In the genomic region with DNA sequence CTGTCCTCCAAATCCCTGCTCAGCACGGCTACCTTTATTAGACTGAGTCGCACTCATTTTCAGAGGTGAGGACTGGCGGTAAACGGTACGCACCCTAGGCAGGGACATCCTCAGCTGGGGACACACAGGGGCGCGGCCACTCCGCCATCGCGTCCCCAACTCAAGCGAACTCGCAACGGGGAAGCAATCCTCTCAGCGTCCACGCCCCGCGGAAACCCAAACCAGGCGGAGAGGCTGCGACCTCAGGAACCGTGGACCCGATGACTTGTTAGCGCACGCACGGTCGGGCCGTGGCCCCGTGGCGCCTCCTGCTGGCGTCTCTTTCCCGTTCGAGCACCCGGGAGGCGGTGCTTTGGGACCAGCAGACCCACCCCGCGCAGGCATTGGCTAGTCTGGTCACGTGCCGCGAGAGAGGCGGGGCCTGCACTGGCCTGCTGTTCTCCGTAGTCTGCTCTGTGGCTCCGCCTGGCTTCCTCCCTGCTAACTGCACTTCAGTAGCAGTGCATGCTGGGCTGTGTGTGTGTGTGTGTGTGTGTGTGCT, we compare ENCODE assay signal across 8 mouse cellular contexts. TPM values are rescaled to one million over a fixed set of nuclear protein-coding genes. Genes with fewer than 3 reads are reported as not detected.
DNase-seq lines count a peak whose midpoint lies in the region; ATAC-seq and TF ChIP-seq lines count a peak whose summit lies in the region.

No protein-coding gene starts in this region.

- no peaks in the 10 kb centered on the region for H3K36me3 ChIP-seq in forebrain, embryonic 11.5 days (ENCODE audit: control insufficient read depth, insufficient read depth, low read length)
- no peaks in the 10 kb centered on the region for H3K36me3 ChIP-seq in heart, postnatal 0 days (replicated peaks; ENCODE audit: control insufficient read depth, insufficient read depth, low read length)
- H3K36me3 ChIP-seq in liver, embryonic 16.5 days (ENCODE audit: control insufficient read depth, insufficient read depth): no peaks in the 10 kb centered on the region
- no peaks in the 10 kb centered on the region for H3K36me3 ChIP-seq in neural tube, embryonic 13.5 days
- no peaks in the 10 kb centered on the region for H3K36me3 ChIP-seq in testis, adult 2 months (ENCODE audit: control insufficient read depth, insufficient read depth, low read length)

- peak; percentile 92 for TF ChIP-seq CTCF in heart, postnatal 0 days (IDR thresholded peaks at IDR 0.05; ENCODE audit: low read depth)
- peak; percentile 83 for TF ChIP-seq CTCF in testis, adult 2 months (IDR thresholded peaks at IDR 0.05; ENCODE audit: control insufficient read depth, insufficient read depth, insufficient replicate concordance, low read depth, low read length)

- TF ChIP-seq POLR2A in testis, adult 2 months (IDR thresholded peaks at IDR 0.05; ENCODE audit: control insufficient read depth, low read depth, low read length): peak; percentile 80

- DNase-seq in c-Kit-positive CD71-negative TER-119-negative erythroid progenitor cells, embryonic 14.5 days (ENCODE audit: low read depth): peak; percentile 92
- peak; percentile 99 for DNase-seq in forebrain, embryonic 11.5 days (ENCODE audit: low spot score)
- peak; percentile 98 for DNase-seq in heart, postnatal 0 days (ENCODE audit: low spot score)
- peak; percentile 100 for DNase-seq in kidney, postnatal 4 days

- peak overlapping the region; percentile 66 for H3K9ac ChIP-seq in forebrain, embryonic 11.5 days (ENCODE audit: low read length)
- H3K9ac ChIP-seq in heart, postnatal 0 days (replicated peaks; ENCODE audit: low read depth, low read length): peak overlapping the region; percentile 60
- H3K9ac ChIP-seq in liver, embryonic 16.5 days (ENCODE audit: low read depth, low read length): peak overlapping the region; percentile 71
- H3K9ac ChIP-seq in neural tube, embryonic 13.5 days: peak overlapping the region; percentile 74

- no peak overlapping the region for H3K27ac ChIP-seq in forebrain, embryonic 11.5 days (ENCODE audit: low read depth, low read length)
- H3K27ac ChIP-seq in heart, postnatal 0 days (ENCODE audit: low read depth): no peak overlapping the region
- H3K27ac ChIP-seq in liver, embryonic 16.5 days (ENCODE audit: low read length): no peak overlapping the region
- H3K27ac ChIP-seq in neural tube, embryonic 13.5 days (replicated peaks): no peak overlapping the region
- H3K27ac ChIP-seq in testis, adult 2 months (ENCODE audit: control insufficient read depth, insufficient read depth, low read depth, low read length): peak overlapping the region; percentile 83

- ATAC-seq in CD4-positive, CD25-positive, alpha-beta regulatory T cell, adult 4 months: peak; percentile 92
- peak; percentile 99 for ATAC-seq in forebrain, embryonic 11.5 days (replicated peaks; ENCODE audit: low FRiP score)
- ATAC-seq in heart, postnatal 0 days (ENCODE audit: insufficient read depth, low read depth): peak; percentile 100
- peak; percentile 99 for ATAC-seq in liver, embryonic 16.5 days (ENCODE audit: low read depth)
- ATAC-seq in neural tube, embryonic 13.5 days (ENCODE audit: low read depth): peak; percentile 97

- H3K4me2 ChIP-seq in forebrain, embryonic 11.5 days (ENCODE audit: low read depth, low read length, severe bottlenecking): peak overlapping the region; percentile 78
- peak overlapping the region; percentile 94 for H3K4me2 ChIP-seq in heart, postnatal 0 days (ENCODE audit: low read depth, low read length)
- peak overlapping the region; percentile 86 for H3K4me2 ChIP-seq in liver, embryonic 16.5 days (ENCODE audit: low read depth, low read length)
- peak overlapping the region; percentile 82 for H3K4me2 ChIP-seq in neural tube, embryonic 13.5 days

- no peaks in the 10 kb centered on the region for H3K9me3 ChIP-seq in forebrain, embryonic 11.5 days (ENCODE audit: control insufficient read depth, low read length)
- H3K9me3 ChIP-seq in heart, postnatal 0 days (replicated peaks; ENCODE audit: control insufficient read depth, low read length): no peaks in the 10 kb centered on the region
- H3K9me3 ChIP-seq in liver, embryonic 16.5 days (replicated peaks; ENCODE audit: control insufficient read depth, low read length): no peaks in the 10 kb centered on the region
- H3K9me3 ChIP-seq in neural tube, embryonic 13.5 days: no peaks in the 10 kb centered on the region

- no peak for TF ChIP-seq EP300 in heart, postnatal 0 days (IDR thresholded peaks at IDR 0.05; ENCODE audit: low read depth)

- no peaks in the 10 kb centered on the region for H3K27me3 ChIP-seq in forebrain, embryonic 11.5 days (ENCODE audit: control insufficient read depth, insufficient read depth, low read length)
- 0 out of 2 replicates have a peak, but pooled peaks cover 5% of the 10 kb centered on the region for H3K27me3 ChIP-seq in heart, postnatal 0 days (ENCODE audit: control insufficient read depth, insufficient read depth, low read length)
- no peaks in the 10 kb centered on the region for H3K27me3 ChIP-seq in liver, embryonic 16.5 days (ENCODE audit: control insufficient read depth, insufficient read depth, low read depth, low read length)
- H3K27me3 ChIP-seq in neural tube, embryonic 13.5 days: no peaks in the 10 kb centered on the region
- no peaks in the 10 kb centered on the region for H3K27me3 ChIP-seq in testis, adult 2 months (ENCODE audit: control insufficient read depth, insufficient read depth, low read length)

- H3K4me1 ChIP-seq in forebrain, embryonic 11.5 days (replicated peaks; ENCODE audit: control insufficient read depth, insufficient read depth, low read length): peaks cover 4% of the 10 kb centered on the region; the same call in 1 of the 2 replicates
- H3K4me1 ChIP-seq in heart, postnatal 0 days (ENCODE audit: control insufficient read depth, insufficient read depth): 0 out of 2 replicates have a peak, but pooled peaks cover 4% of the 10 kb centered on the region
- H3K4me1 ChIP-seq in liver, embryonic 16.5 days (ENCODE audit: control insufficient read depth, low read depth, low read length): peaks cover 15% of the 10 kb centered on the region
- peaks cover 7% of the 10 kb centered on the region; the same call in 1 of the 2 replicates for H3K4me1 ChIP-seq in neural tube, embryonic 13.5 days (replicated peaks)
- peaks cover 13% of the 10 kb centered on the region for H3K4me1 ChIP-seq in testis, adult 2 months (ENCODE audit: control insufficient read depth, insufficient read depth, low read length)

- H3K4me3 ChIP-seq in forebrain, embryonic 11.5 days (ENCODE audit: low read depth, low read length): peak overlapping the region; percentile 55
- H3K4me3 ChIP-seq in heart, postnatal 0 days (ENCODE audit: low read depth, low read length): peak overlapping the region; percentile 80
- peak overlapping the region; percentile 75 for H3K4me3 ChIP-seq in liver, embryonic 16.5 days (ENCODE audit: low read depth, low read length)
- peak overlapping the region; percentile 56 for H3K4me3 ChIP-seq in neural tube, embryonic 13.5 days
- peak overlapping the region; percentile 84 for H3K4me3 ChIP-seq in testis, adult 2 months (ENCODE audit: control insufficient read depth, low read depth, low read length)

- WGBS in forebrain, embryonic 11.5 days: under 1% methylated on average over 41 of the region's 41 CpGs
- WGBS in heart, postnatal 0 days: under 1% methylated on average over 39 of the region's 41 CpGs
- under 1% methylated on average over 41 of the region's 41 CpGs for WGBS in liver, embryonic 16.5 days (ENCODE audit: insufficient replicate concordance)
- 0% methylated on average over 41 of the region's 41 CpGs for WGBS in neural tube, embryonic 13.5 days

RNA-seq across cellular contexts. Expression of a gene that starts 35.0 kb away (rescaled TPM):
- polyA plus RNA-seq in CD4-positive, CD25-positive, alpha-beta regulatory T cell, adult 4 months (2017; shearing (Covaris generic)): 10 to 100 TPM; 12.7 to 17.1 TPM
- 20.8 and 22.1 TPM in 2 replicates for polyA plus RNA-seq in forebrain, embryonic 11.5 days (2014; fragmentation: Nextera tagmentation; extraction: Ambion mirVana)
- 21.5 and 32.7 TPM in 2 replicates for total RNA-seq in heart, postnatal 0 days (2014; rRNA removed; ENCODE audit: low replicate concordance)
- polyA plus RNA-seq in heart, postnatal 0 days (2015; fragmentation: Nextera tagmentation; extraction: Ambion mirVana): 7.1 and 7.6 TPM in 2 replicates
- 6.6 and 8.2 TPM in 2 replicates for polyA plus RNA-seq in liver, embryonic 16.5 days (2015; fragmentation: Nextera tagmentation; extraction: Ambion mirVana)
- polyA plus RNA-seq in neural tube, embryonic 13.5 days (2015; fragmentation: Nextera tagmentation; extraction: Ambion mirVana): 13.5 and 14.2 TPM in 2 replicates
- polyA plus RNA-seq in testis, adult 2 months (2012; rRNA removed): 6.9 and 7.8 TPM in 2 replicates

RNA-seq across cellular contexts. Expression of a gene that starts 55.7 kb away (rescaled TPM):
- polyA plus RNA-seq in CD4-positive, CD25-positive, alpha-beta regulatory T cell, adult 4 months (2017; shearing (Covaris generic)): 1 to 10 TPM; 7.4 to 7.8 TPM
- polyA plus RNA-seq in forebrain, embryonic 11.5 days (2014; fragmentation: Nextera tagmentation; extraction: Ambion mirVana): 1.8 and 2.5 TPM in 2 replicates
- total RNA-seq in heart, postnatal 0 days (2014; rRNA removed; ENCODE audit: low replicate concordance): 2.3 TPM in 1 of 2 replicates, not detected in the other
- 0.12 and 0.38 TPM in 2 replicates for polyA plus RNA-seq in heart, postnatal 0 days (2015; fragmentation: Nextera tagmentation; extraction: Ambion mirVana)
- polyA plus RNA-seq in liver, embryonic 16.5 days (2015; fragmentation: Nextera tagmentation; extraction: Ambion mirVana): 1.2 TPM in 1 of 2 replicates, not detected in the other
- 2.6 TPM in 2 replicates for polyA plus RNA-seq in neural tube, embryonic 13.5 days (2015; fragmentation: Nextera tagmentation; extraction: Ambion mirVana)
- polyA plus RNA-seq in testis, adult 2 months (2012; rRNA removed): 0.33 and 0.41 TPM in 2 replicates
